Mouse (Mus musculus): ENCODE data around the gene Traf3. TPM values are rescaled to one million over a fixed set of nuclear protein-coding genes. Genes with fewer than 3 reads are reported as not detected.

Traf3 gene
- polyA plus RNA-seq, 1 experiment: 18.8 TPM

GRCm38 (mm10) chr12:111228488-111228887 is 62.3 kb downstream of the Traf3 start:
- Histone ChIP-seq H3K4me3 (ENCODE audit: insufficient read depth, low read length) (no peak overlapping the region), H3K27ac (ENCODE audit: insufficient read depth, low read length) (no peak overlapping the region), H3K4me1 (ENCODE audit: control insufficient read depth, insufficient read depth, low read length) (no peaks in the 10 kb centered on the region; the same call in 1 of the 2 replicates)
- no peak for TF ChIP-seq CTCF (IDR thresholded peaks at IDR 0.05; ENCODE audit: borderline replicate concordance, insufficient read depth, low read length)
- TF ChIP-seq POLR2A (IDR thresholded peaks at IDR 0.05; ENCODE audit: low read depth, low read length): no peak

GRCm38 (mm10) chr12:111230793-111231192 is 64.6 kb downstream of the Traf3 start:
- no peak for TF ChIP-seq CTCF (IDR thresholded peaks at IDR 0.05; ENCODE audit: borderline replicate concordance, insufficient read depth, low read length)
- TF ChIP-seq POLR2A (IDR thresholded peaks at IDR 0.05; ENCODE audit: low read depth, low read length): no peak
- no peak overlapping the region for H3K27ac ChIP-seq (ENCODE audit: insufficient read depth, low read length)
- H3K4me3 ChIP-seq (ENCODE audit: insufficient read depth, low read length): no peak overlapping the region
- H3K4me1 ChIP-seq (ENCODE audit: control insufficient read depth, insufficient read depth, low read length): no peaks in the 10 kb centered on the region; the same call in 1 of the 2 replicates

- TF ChIP-seq CTCF (IDR thresholded peaks at IDR 0.05; ENCODE audit: borderline replicate concordance, insufficient read depth, low read length) (no peak), POLR2A (IDR thresholded peaks at IDR 0.05; ENCODE audit: low read depth, low read length) (no peak)
- H3K27ac ChIP-seq (ENCODE audit: insufficient read depth, low read length): no peak overlapping the region
- H3K4me1 ChIP-seq (ENCODE audit: control insufficient read depth, insufficient read depth, low read length): no peaks in the 10 kb centered on the region
- no peak overlapping the region for H3K4me3 ChIP-seq (ENCODE audit: insufficient read depth, low read length)
Measured at GRCm38 (mm10) chr12:111233798-111234197, 67.6 kb downstream of the Traf3 start.

- no peak overlapping the region for H3K27ac ChIP-seq (ENCODE audit: insufficient read depth, low read length)
- no peak overlapping the region for H3K4me3 ChIP-seq (ENCODE audit: insufficient read depth, low read length)
- H3K4me1 ChIP-seq (ENCODE audit: control insufficient read depth, insufficient read depth, low read length): no peaks in the 10 kb centered on the region
- TF ChIP-seq CTCF (IDR thresholded peaks at IDR 0.05; ENCODE audit: borderline replicate concordance, insufficient read depth, low read length) (no peak), POLR2A (IDR thresholded peaks at IDR 0.05; ENCODE audit: low read depth, low read length) (no peak)
Measured at GRCm38 (mm10) chr12:111234383-111234782, 68.2 kb downstream of the Traf3 start.

- no peak overlapping the region for H3K27ac ChIP-seq (ENCODE audit: insufficient read depth, low read length)
- H3K4me1 ChIP-seq (ENCODE audit: control insufficient read depth, insufficient read depth, low read length): no peaks in the 10 kb centered on the region
- no peak for TF ChIP-seq POLR2A (IDR thresholded peaks at IDR 0.05; ENCODE audit: low read depth, low read length)
- TF ChIP-seq CTCF (IDR thresholded peaks at IDR 0.05; ENCODE audit: borderline replicate concordance, insufficient read depth, low read length): no peak
- no peak overlapping the region for H3K4me3 ChIP-seq (ENCODE audit: insufficient read depth, low read length)
Measured at GRCm38 (mm10) chr12:111235631-111236030, 69.5 kb downstream of the Traf3 start.

- no peaks in the 10 kb centered on the region for H3K4me1 ChIP-seq (ENCODE audit: control insufficient read depth, insufficient read depth, low read length)
- no peak overlapping the region for H3K4me3 ChIP-seq (ENCODE audit: insufficient read depth, low read length)
- TF ChIP-seq POLR2A (IDR thresholded peaks at IDR 0.05; ENCODE audit: low read depth, low read length) (no peak), CTCF (IDR thresholded peaks at IDR 0.05; ENCODE audit: borderline replicate concordance, insufficient read depth, low read length) (no peak)
- no peak overlapping the region for H3K27ac ChIP-seq (ENCODE audit: insufficient read depth, low read length)
Measured at GRCm38 (mm10) chr12:111237611-111238188, 71.5 kb downstream of the Traf3 start.

GRCm38 (mm10) chr12:111238345-111238744 is 72.2 kb downstream of the Traf3 start:
- Histone ChIP-seq H3K4me1 (ENCODE audit: control insufficient read depth, insufficient read depth, low read length) (no peaks in the 10 kb centered on the region), H3K27ac (ENCODE audit: insufficient read depth, low read length) (no peak overlapping the region), H3K4me3 (ENCODE audit: insufficient read depth, low read length) (no peak overlapping the region)
- TF ChIP-seq CTCF (IDR thresholded peaks at IDR 0.05; ENCODE audit: borderline replicate concordance, insufficient read depth, low read length): no peak
- TF ChIP-seq POLR2A (IDR thresholded peaks at IDR 0.05; ENCODE audit: low read depth, low read length): no peak

GRCm38 (mm10) chr12:111238778-111239177 is 72.6 kb downstream of the Traf3 start:
- TF ChIP-seq CTCF (IDR thresholded peaks at IDR 0.05; ENCODE audit: borderline replicate concordance, insufficient read depth, low read length): no peak
- no peak for TF ChIP-seq POLR2A (IDR thresholded peaks at IDR 0.05; ENCODE audit: low read depth, low read length)
- H3K4me1 ChIP-seq (ENCODE audit: control insufficient read depth, insufficient read depth, low read length): no peaks in the 10 kb centered on the region
- H3K4me3 ChIP-seq (ENCODE audit: insufficient read depth, low read length): no peak overlapping the region
- H3K27ac ChIP-seq (ENCODE audit: insufficient read depth, low read length): no peak overlapping the region

GRCm38 (mm10) chr12:111239930-111240329 is 73.8 kb downstream of the Traf3 start:
- Histone ChIP-seq H3K4me1 (ENCODE audit: control insufficient read depth, insufficient read depth, low read length) (no peaks in the 10 kb centered on the region), H3K27ac (ENCODE audit: insufficient read depth, low read length) (no peak overlapping the region), H3K4me3 (ENCODE audit: insufficient read depth, low read length) (no peak overlapping the region)
- no peak for TF ChIP-seq CTCF (IDR thresholded peaks at IDR 0.05; ENCODE audit: borderline replicate concordance, insufficient read depth, low read length)
- no peak for TF ChIP-seq POLR2A (IDR thresholded peaks at IDR 0.05; ENCODE audit: low read depth, low read length)

- H3K4me1 ChIP-seq (ENCODE audit: control insufficient read depth, insufficient read depth, low read length): no peaks in the 10 kb centered on the region
- H3K27ac ChIP-seq (ENCODE audit: insufficient read depth, low read length): no peak overlapping the region
- TF ChIP-seq POLR2A (IDR thresholded peaks at IDR 0.05; ENCODE audit: low read depth, low read length): no peak
- TF ChIP-seq CTCF (IDR thresholded peaks at IDR 0.05; ENCODE audit: borderline replicate concordance, insufficient read depth, low read length): no peak
- H3K4me3 ChIP-seq (ENCODE audit: insufficient read depth, low read length): no peak overlapping the region
Measured at GRCm38 (mm10) chr12:111241916-111242315, 75.7 kb downstream of the Traf3 start.

All from embryonic fibroblast, embryonic 13.5 days (primary cell).